Mouse (Mus musculus): ENCODE data around the gene Prkca. TPM values are rescaled to one million over a fixed set of nuclear protein-coding genes. Genes with fewer than 3 reads are reported as not detected.

The Prkca gene
- polyA plus RNA-seq, 1 experiment, result 2.2 TPM

DNA sequence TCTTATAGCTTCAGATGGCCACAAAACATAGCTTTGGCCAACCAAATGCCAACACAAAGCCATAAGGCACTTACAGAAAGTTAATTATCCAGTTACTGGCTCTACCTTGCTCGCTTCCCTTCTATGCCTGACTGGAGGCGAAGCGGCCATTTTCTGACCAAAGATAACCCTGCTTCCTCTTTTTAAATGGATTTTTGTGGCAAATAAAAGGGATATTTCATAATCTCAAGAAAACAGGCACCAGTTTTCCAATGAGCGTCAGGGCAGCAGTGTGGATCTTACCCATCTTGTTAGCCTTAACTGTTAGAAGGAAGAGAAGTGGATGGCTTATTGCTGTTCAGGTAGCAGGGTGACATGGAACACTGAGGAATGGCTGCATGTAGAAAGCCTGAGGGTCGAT, 264.3 kb downstream of the Prkca start:
- TF ChIP-seq POLR2A (IDR thresholded peaks at IDR 0.05; ENCODE audit: control insufficient read depth, low read depth, low read length) (no peak), CTCF (IDR thresholded peaks at IDR 0.05; ENCODE audit: control insufficient read depth, insufficient read depth, insufficient replicate concordance, low read depth, low read length) (no peak)
- Histone ChIP-seq H3K36me3 (ENCODE audit: control insufficient read depth, insufficient read depth, low read length) (no peaks in the 10 kb centered on the region), H3K27ac (ENCODE audit: control insufficient read depth, insufficient read depth, low read depth, low read length) (no peak overlapping the region)

DNA sequence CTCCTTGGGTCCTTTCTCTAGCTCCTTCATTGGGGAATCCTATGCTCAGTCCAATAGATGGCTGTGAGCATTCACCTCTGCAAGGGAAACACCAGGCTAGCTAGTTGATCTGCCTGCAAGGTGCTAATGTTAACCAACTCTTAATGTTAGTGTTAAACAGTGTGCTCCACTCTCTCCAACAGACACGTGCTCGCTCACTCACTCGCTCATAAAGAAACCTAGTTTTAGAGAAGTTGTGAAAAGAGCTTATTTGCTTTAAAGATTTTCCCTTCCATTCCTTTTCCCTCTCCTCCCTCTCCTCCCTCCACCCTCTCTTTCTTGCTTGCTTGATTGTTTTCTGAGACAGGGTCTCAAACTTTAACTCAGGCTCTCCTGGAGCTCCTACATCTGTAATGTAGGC, 266.2 kb downstream of the Prkca start:
- H3K36me3 ChIP-seq (ENCODE audit: control insufficient read depth, insufficient read depth, low read length), result no peaks in the 10 kb centered on the region
- H3K27ac ChIP-seq (ENCODE audit: control insufficient read depth, insufficient read depth, low read depth, low read length), result no peak overlapping the region
- TF ChIP-seq CTCF (IDR thresholded peaks at IDR 0.05; ENCODE audit: control insufficient read depth, insufficient read depth, insufficient replicate concordance, low read depth, low read length) (no peak), POLR2A (IDR thresholded peaks at IDR 0.05; ENCODE audit: control insufficient read depth, low read depth, low read length) (no peak)
- no peaks in the 10 kb centered on the region for H3K27me3 ChIP-seq (ENCODE audit: control insufficient read depth, insufficient read depth, low read length)
- H3K4me3 ChIP-seq (ENCODE audit: control insufficient read depth, low read depth, low read length), result no peak overlapping the region
- H3K4me1 ChIP-seq (ENCODE audit: control insufficient read depth, insufficient read depth, low read length), result no peaks in the 10 kb centered on the region

More for the DNA sequence above, 264.3 kb downstream of the Prkca start:
- Histone ChIP-seq H3K27me3 (ENCODE audit: control insufficient read depth, insufficient read depth, low read length) (no peaks in the 10 kb centered on the region), H3K4me3 (ENCODE audit: control insufficient read depth, low read depth, low read length) (no peak overlapping the region), H3K4me1 (ENCODE audit: control insufficient read depth, insufficient read depth, low read length) (no peaks in the 10 kb centered on the region)

DNA sequence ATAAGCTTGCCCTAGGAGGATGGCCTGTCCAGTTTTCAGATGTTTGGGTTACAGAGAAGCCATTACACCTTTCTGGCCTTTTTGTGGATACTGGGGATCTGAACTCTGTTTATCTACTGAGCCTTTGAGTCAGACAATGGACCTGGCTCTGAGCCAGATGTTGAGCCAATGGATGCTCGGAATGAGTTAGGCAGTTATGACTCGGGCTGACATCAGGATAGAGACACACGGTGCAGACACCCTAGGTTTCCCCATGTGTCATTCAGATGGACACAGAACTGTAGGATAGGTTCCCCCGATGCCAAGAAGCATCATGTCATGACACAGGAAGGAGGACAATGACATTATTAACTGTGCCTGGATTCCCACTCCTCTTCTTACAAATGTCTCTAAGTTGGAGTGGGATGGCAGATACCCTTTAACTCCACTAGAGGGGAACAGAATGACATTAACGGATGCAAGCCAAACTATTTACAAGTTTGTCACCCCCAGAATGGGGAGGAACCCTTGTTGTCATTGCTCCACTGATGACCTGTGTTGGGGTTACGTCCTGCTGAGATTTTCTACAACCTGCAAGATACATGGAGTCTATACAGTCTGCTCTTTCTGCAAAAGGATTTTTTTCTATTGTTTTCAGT, 271.0 kb downstream of the Prkca start:
- no peak overlapping the region for H3K4me3 ChIP-seq (ENCODE audit: control insufficient read depth, low read depth, low read length)
- no peaks in the 10 kb centered on the region for H3K36me3 ChIP-seq (ENCODE audit: control insufficient read depth, insufficient read depth, low read length)
- TF ChIP-seq POLR2A (IDR thresholded peaks at IDR 0.05; ENCODE audit: control insufficient read depth, low read depth, low read length) (no peak), CTCF (IDR thresholded peaks at IDR 0.05; ENCODE audit: control insufficient read depth, insufficient read depth, insufficient replicate concordance, low read depth, low read length) (no peak)

DNA sequence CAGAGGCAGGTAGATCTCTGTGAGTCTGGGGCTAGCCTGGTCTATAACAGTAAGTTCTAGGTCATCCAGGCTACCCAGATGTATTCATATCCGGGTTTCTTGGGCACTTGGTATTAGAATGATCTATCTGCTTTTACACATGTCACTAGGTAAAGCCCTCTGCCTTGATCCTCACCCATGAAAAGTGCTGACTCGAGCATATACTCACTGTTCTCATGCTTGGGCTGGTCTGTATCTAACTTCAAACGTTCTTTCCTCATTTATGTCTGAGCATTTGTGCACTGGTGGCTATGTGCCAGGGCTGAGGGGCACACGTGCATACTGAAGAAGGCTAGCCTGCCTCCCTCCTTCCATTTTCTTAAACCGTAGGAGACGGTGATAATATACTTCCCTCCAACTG, 272.5 kb downstream of the Prkca start:
- TF ChIP-seq CTCF (IDR thresholded peaks at IDR 0.05; ENCODE audit: control insufficient read depth, insufficient read depth, insufficient replicate concordance, low read depth, low read length) (no peak), POLR2A (IDR thresholded peaks at IDR 0.05; ENCODE audit: control insufficient read depth, low read depth, low read length) (no peak)
- no peaks in the 10 kb centered on the region for H3K36me3 ChIP-seq (ENCODE audit: control insufficient read depth, insufficient read depth, low read length)
- H3K27me3 ChIP-seq (ENCODE audit: control insufficient read depth, insufficient read depth, low read length), result no peaks in the 10 kb centered on the region
- no peak overlapping the region for H3K27ac ChIP-seq (ENCODE audit: control insufficient read depth, insufficient read depth, low read depth, low read length)
- peaks cover 2% of the 10 kb centered on the region; the same call in 1 of the 2 replicates for H3K4me1 ChIP-seq (ENCODE audit: control insufficient read depth, insufficient read depth, low read length)
- no peak overlapping the region for H3K4me3 ChIP-seq (ENCODE audit: control insufficient read depth, low read depth, low read length)

More for the DNA sequence above, 271.0 kb downstream of the Prkca start:
- peaks cover 2% of the 10 kb centered on the region; the same call in 1 of the 2 replicates for H3K4me1 ChIP-seq (ENCODE audit: control insufficient read depth, insufficient read depth, low read length)
- H3K27ac ChIP-seq (ENCODE audit: control insufficient read depth, insufficient read depth, low read depth, low read length), result no peak overlapping the region
- H3K27me3 ChIP-seq (ENCODE audit: control insufficient read depth, insufficient read depth, low read length), result no peaks in the 10 kb centered on the region

DNA sequence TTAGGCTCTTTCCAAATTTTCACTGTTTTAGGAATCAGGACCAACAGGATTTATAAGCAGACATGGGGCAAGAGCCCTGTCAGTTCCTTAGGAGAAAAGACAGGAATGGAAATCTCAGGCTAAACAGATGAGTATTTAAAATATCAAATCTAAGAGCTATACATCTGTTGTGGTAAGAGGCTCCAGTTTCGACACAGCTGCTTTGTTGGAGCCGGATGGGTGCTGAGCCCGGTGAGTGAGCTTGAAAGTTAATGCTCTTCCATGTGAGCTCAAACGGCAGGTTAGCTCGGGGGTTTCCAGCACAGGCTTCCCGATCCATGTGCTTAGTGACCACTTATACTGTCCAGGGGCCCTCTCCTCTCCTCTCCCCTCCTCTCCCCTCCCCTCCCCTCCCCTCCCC, 273.7 kb downstream of the Prkca start:
- no peak overlapping the region for H3K27ac ChIP-seq (ENCODE audit: control insufficient read depth, insufficient read depth, low read depth, low read length)
- H3K36me3 ChIP-seq (ENCODE audit: control insufficient read depth, insufficient read depth, low read length), result no peaks in the 10 kb centered on the region
- peaks cover 2% of the 10 kb centered on the region; the same call in 1 of the 2 replicates for H3K4me1 ChIP-seq (ENCODE audit: control insufficient read depth, insufficient read depth, low read length)
- TF ChIP-seq CTCF (IDR thresholded peaks at IDR 0.05; ENCODE audit: control insufficient read depth, insufficient read depth, insufficient replicate concordance, low read depth, low read length) (no peak), POLR2A (IDR thresholded peaks at IDR 0.05; ENCODE audit: control insufficient read depth, low read depth, low read length) (no peak)
- H3K4me3 ChIP-seq (ENCODE audit: control insufficient read depth, low read depth, low read length), result no peak overlapping the region
- H3K27me3 ChIP-seq (ENCODE audit: control insufficient read depth, insufficient read depth, low read length), result no peaks in the 10 kb centered on the region

DNA sequence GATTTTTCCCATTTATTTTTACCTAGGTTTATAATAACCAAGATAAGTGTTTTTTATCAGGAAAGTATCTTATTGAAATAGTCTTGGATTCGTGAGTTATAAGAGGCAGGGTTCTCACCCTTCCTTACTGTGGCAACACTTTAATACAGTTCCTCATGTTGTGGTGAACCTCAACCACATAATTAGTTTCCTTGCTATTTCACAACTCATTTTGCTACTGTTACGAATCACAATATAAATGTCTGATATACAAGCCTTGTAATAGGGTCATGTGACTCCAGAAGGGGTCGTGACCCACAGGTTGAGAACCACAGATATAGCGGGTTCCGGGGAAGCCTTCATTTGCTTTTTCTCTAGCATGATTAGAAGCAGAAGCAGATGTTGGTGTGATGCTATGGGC, 275.3 kb downstream of the Prkca start:
- peaks cover 2% of the 10 kb centered on the region; the same call in 1 of the 2 replicates for H3K4me1 ChIP-seq (ENCODE audit: control insufficient read depth, insufficient read depth, low read length)
- H3K27ac ChIP-seq (ENCODE audit: control insufficient read depth, insufficient read depth, low read depth, low read length), result no peak overlapping the region
- no peaks in the 10 kb centered on the region for H3K36me3 ChIP-seq (ENCODE audit: control insufficient read depth, insufficient read depth, low read length)
- TF ChIP-seq POLR2A (IDR thresholded peaks at IDR 0.05; ENCODE audit: control insufficient read depth, low read depth, low read length) (no peak), CTCF (IDR thresholded peaks at IDR 0.05; ENCODE audit: control insufficient read depth, insufficient read depth, insufficient replicate concordance, low read depth, low read length) (no peak)
- peak overlapping the region; percentile 80 for H3K4me3 ChIP-seq (ENCODE audit: control insufficient read depth, low read depth, low read length)
- no peaks in the 10 kb centered on the region for H3K27me3 ChIP-seq (ENCODE audit: control insufficient read depth, insufficient read depth, low read length)

DNA sequence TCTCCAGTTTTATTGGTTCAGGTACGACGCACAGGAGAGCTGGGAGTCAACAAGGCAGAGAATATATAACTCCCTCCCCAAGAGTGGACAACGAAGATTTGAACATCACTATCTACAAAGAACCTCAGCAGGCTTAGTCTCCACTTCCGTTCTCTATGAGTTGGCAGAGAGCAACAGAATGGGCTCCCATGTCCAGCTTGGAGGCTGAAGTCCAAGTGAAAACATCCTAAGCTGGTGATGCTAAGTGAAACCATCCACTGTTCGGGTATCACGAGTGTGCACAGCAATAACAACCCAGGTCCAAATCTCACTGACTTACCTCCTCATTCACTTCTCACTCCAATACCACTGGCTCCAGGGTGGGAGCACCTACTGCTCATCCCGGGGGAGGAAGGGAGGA, 276.6 kb downstream of the Prkca start:
- no peaks in the 10 kb centered on the region for H3K36me3 ChIP-seq (ENCODE audit: control insufficient read depth, insufficient read depth, low read length)
- no peaks in the 10 kb centered on the region for H3K27me3 ChIP-seq (ENCODE audit: control insufficient read depth, insufficient read depth, low read length)
- peaks cover 2% of the 10 kb centered on the region; the same call in 1 of the 2 replicates for H3K4me1 ChIP-seq (ENCODE audit: control insufficient read depth, insufficient read depth, low read length)
- TF ChIP-seq POLR2A (IDR thresholded peaks at IDR 0.05; ENCODE audit: control insufficient read depth, low read depth, low read length), result no peak
- TF ChIP-seq CTCF (IDR thresholded peaks at IDR 0.05; ENCODE audit: control insufficient read depth, insufficient read depth, insufficient replicate concordance, low read depth, low read length), result no peak
- H3K27ac ChIP-seq (ENCODE audit: control insufficient read depth, insufficient read depth, low read depth, low read length), result no peak overlapping the region
- no peak overlapping the region; the same call in 1 of the 2 replicates for H3K4me3 ChIP-seq (ENCODE audit: control insufficient read depth, low read depth, low read length)
